Mouse (Mus musculus) left cerebral cortex, postnatal 14 days (tissue): Measurements from ENCODE around the gene Tat. TPM values are rescaled to one million over a fixed set of nuclear protein-coding genes. Genes with fewer than 3 reads are reported as not detected.

Source experiments
- DNase-seq, 2 experiments: peaks; one replicate each; pipeline ENCODE4 v3.0.0; 2021 to 2022; ENCODE audit warnings: low spot score in 2 of 2, mixed read lengths in 1 of 2
- intact Hi-C: fragments of 180-260 bp; cut with DNase I; formaldehyde crosslinking; loops from one replicate; pipeline ENCODE4 v1.15.1; 2025
- long read RNA-seq, 2 experiments: library from polyadenylated mRNA; stranded (forward); transcript quantifications; one replicate each; pipeline ENCODE4 v2.0.0; 2021
- total RNA-seq, 2 experiments: library from RNA; stranded (reverse); gene quantifications; 2 replicates each; pipeline ENCODE4 v1.2.3; 2021

Tat gene
- not detected for total RNA-seq
- long read RNA-seq, experiment 1, result 0 reads
- long read RNA-seq, experiment 2, result 0 reads

- intact Hi-C loops, result no loop called here
- DNase-seq, result no peak
Measured at GRCm38 (mm10) chr8:109990224-109990623, at the start of gene Tat. Gene Tat, plus strand, starts transcription at chr8:109990437.

GRCm38 (mm10) chr8:109941606-109942360, 48.5 kb upstream of the Tat start:
- intact Hi-C loops, result no loop called here
- peak; percentile 38 to 50 for DNase-seq

- intact Hi-C loops, result no loop called here
- no peak for DNase-seq
Measured at GRCm38 (mm10) chr8:109945153-109945632, 45.0 kb upstream of the Tat start.

- DNase-seq, result no peak
- intact Hi-C loops, result no loop called here
Measured at GRCm38 (mm10) chr8:109945694-109946093, 44.5 kb upstream of the Tat start.

GRCm38 (mm10) chr8:109946272-109946671, 44.0 kb upstream of the Tat start:
- DNase-seq, result no peak
- intact Hi-C loops, result no loop called here

- intact Hi-C loops, result no loop called here
- peak; percentile 72 to 80 for DNase-seq
Measured at GRCm38 (mm10) chr8:109947447-109948284, 42.6 kb upstream of the Tat start.

GRCm38 (mm10) chr8:109948285-109948564, 42.0 kb upstream of the Tat start:
- DNase-seq, result no peak
- intact Hi-C loops, result no loop called here

- DNase-seq, result peak; percentile 58 to 76
- intact Hi-C loops, result no loop called here
Measured at GRCm38 (mm10) chr8:109952171-109952570, 38.1 kb upstream of the Tat start.

GRCm38 (mm10) chr8:109954486-109954948, 35.7 kb upstream of the Tat start:
- peak; percentile 56 to 65 for DNase-seq
- intact Hi-C loops, result no loop called here

GRCm38 (mm10) chr8:109957167-109958028, 32.8 kb upstream of the Tat start:
- no peak for DNase-seq
- intact Hi-C loops, result no loop called here

- intact Hi-C loops, result no loop called here
- DNase-seq, result no peak
Measured at GRCm38 (mm10) chr8:109958036-109958655, 32.1 kb upstream of the Tat start.

- DNase-seq, result no peak
- intact Hi-C loops, result no loop called here
Measured at GRCm38 (mm10) chr8:109959112-109959511, 31.1 kb upstream of the Tat start.

GRCm38 (mm10) chr8:109961693-109962367, 28.4 kb upstream of the Tat start, which contains the start of gene Marveld3:
Gene Marveld3, minus strand, starts transcription at chr8:109962203.
- intact Hi-C loops, result no loop called here
- no peak for DNase-seq

GRCm38 (mm10) chr8:109962896-109963295, 27.3 kb upstream of the Tat start:
- intact Hi-C loops, result no loop called here
- no peak for DNase-seq

GRCm38 (mm10) chr8:109963421-109963820, 26.8 kb upstream of the Tat start:
- intact Hi-C loops, result no loop called here
- DNase-seq, result no peak

GRCm38 (mm10) chr8:109964106-109964505, 26.1 kb upstream of the Tat start:
- intact Hi-C loops, result no loop called here
- DNase-seq, result no peak

- intact Hi-C loops, result no loop called here
- no peak for DNase-seq
Measured at GRCm38 (mm10) chr8:109968837-109969236, 21.4 kb upstream of the Tat start.

GRCm38 (mm10) chr8:109970323-109970722, 19.9 kb upstream of the Tat start:
- intact Hi-C loops, result loop anchor here (1.0 kb wide), 1 partner anchor 101 kb away; no protein-coding TSS in a partner anchor
- DNase-seq, result peak; percentile 35 to 59

GRCm38 (mm10) chr8:109972901-109973300, 17.3 kb upstream of the Tat start:
- DNase-seq, result no peak
- intact Hi-C loops, result no loop called here
